ENCODE assay signal across 27 mouse cellular contexts in the genomic region with DNA sequence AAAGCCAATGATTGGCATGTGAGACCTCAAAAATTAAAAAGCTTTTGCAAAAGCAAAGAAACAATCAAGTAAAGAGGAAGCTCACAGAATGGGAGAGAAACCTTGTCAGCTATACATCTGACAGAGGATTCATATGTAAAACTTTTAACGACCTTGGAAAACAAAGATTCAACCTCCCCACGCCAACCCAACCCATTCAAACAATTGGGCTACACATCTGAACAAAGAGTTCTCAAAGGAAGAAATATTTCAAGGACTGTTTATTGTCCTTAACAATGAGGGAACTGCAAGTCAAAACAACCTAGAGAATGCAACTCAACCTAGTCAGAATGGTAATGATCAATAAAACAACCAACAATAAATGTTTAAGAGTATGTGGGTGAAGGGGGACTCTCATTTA.
"Had no signal": no experiment of that assay in that cellular context is flagged by ENCODE, and none has a peak within 500 bp of the region (broad histone marks: within the 10 kb centered on the region; RNA-seq: fewer than 3 reads in every experiment).

No protein-coding gene starts in this region.

- H3K27ac ChIP-seq: heart, adult 2 months; hindbrain, embryonic 13.5 days; hindbrain, embryonic 15.5 days; hindbrain, postnatal 0 days; kidney, embryonic 15.5 days; kidney, postnatal 0 days; left cerebral cortex, adult 2 months; limb, embryonic 10.5 days; limb, embryonic 12.5 days; liver, embryonic 13.5 days had no signal

- H3K4me2 ChIP-seq: heart, embryonic 11.5 days; heart, embryonic 13.5 days; heart, embryonic 15.5 days; hindbrain, embryonic 13.5 days; hindbrain, embryonic 15.5 days; kidney, embryonic 15.5 days; limb, embryonic 12.5 days; liver, embryonic 11.5 days; liver, embryonic 13.5 days had no signal

- H3K27me3 ChIP-seq: heart, embryonic 13.5 days; heart, embryonic 15.5 days; hindbrain, embryonic 13.5 days; hindbrain, embryonic 15.5 days; kidney, embryonic 15.5 days; limb, embryonic 12.5 days; liver, embryonic 13.5 days had no signal

- H3K9ac ChIP-seq: heart, embryonic 13.5 days; heart, embryonic 15.5 days; hindbrain, embryonic 13.5 days; hindbrain, embryonic 15.5 days; kidney, embryonic 15.5 days; limb, embryonic 12.5 days; liver, embryonic 13.5 days had no signal

- ATAC-seq: hindbrain, postnatal 0 days; intestine, embryonic 16.5 days had no signal

- H3K9me3 ChIP-seq: heart, embryonic 13.5 days; heart, embryonic 15.5 days; hindbrain, embryonic 13.5 days; hindbrain, embryonic 15.5 days; kidney, embryonic 15.5 days; limb, embryonic 10.5 days; limb, embryonic 12.5 days; liver, embryonic 13.5 days had no signal

- H3K4me1 ChIP-seq: hindbrain, embryonic 13.5 days; hindbrain, embryonic 15.5 days; kidney, embryonic 15.5 days; limb, embryonic 10.5 days; limb, embryonic 12.5 days; liver, embryonic 13.5 days had no signal

- H3K36me3 ChIP-seq: heart, embryonic 13.5 days; heart, embryonic 15.5 days; hindbrain, embryonic 13.5 days; hindbrain, embryonic 15.5 days; kidney, embryonic 15.5 days; limb, embryonic 10.5 days; limb, embryonic 12.5 days; liver, embryonic 13.5 days had no signal

- H3K4me3 ChIP-seq: heart, adult 2 months; heart, embryonic 13.5 days; heart, embryonic 15.5 days; hindbrain, embryonic 13.5 days; hindbrain, embryonic 15.5 days; kidney, embryonic 15.5 days; left cerebral cortex, adult 2 months; limb, embryonic 10.5 days; limb, embryonic 12.5 days; liver, embryonic 13.5 days had no signal

- DNase-seq: gastrocnemius, postnatal 14 days; gastrocnemius, postnatal 36 days; heart, adult 11 months; heart, adult 2 months; heart, postnatal 14 days; heart, postnatal 36 days; kidney, adult 11 months; kidney, adult 2 months; kidney, adult 9 months; kidney, postnatal 14 days; kidney, postnatal 36 days; layer of hippocampus, adult 9-11 months; liver; liver, embryonic 13.5 days had no signal
